Mouse (Mus musculus) lung, postnatal 0 days (tissue): ENCODE measurements around the gene Dmbx1.

Experiments
- CTCF ChIP-seq: IDR thresholded peaks from 2 replicates; pipeline ENCODE4 v1.5.1; 2016; ENCODE audit warnings: antibody characterized with exemption, mild to moderate bottlenecking
- EP300 ChIP-seq: IDR thresholded peaks from 2 replicates; pipeline ENCODE4 v1.6.1; 2016; ENCODE audit warnings: antibody characterized with exemption, mild to moderate bottlenecking, control low read depth

DNA sequence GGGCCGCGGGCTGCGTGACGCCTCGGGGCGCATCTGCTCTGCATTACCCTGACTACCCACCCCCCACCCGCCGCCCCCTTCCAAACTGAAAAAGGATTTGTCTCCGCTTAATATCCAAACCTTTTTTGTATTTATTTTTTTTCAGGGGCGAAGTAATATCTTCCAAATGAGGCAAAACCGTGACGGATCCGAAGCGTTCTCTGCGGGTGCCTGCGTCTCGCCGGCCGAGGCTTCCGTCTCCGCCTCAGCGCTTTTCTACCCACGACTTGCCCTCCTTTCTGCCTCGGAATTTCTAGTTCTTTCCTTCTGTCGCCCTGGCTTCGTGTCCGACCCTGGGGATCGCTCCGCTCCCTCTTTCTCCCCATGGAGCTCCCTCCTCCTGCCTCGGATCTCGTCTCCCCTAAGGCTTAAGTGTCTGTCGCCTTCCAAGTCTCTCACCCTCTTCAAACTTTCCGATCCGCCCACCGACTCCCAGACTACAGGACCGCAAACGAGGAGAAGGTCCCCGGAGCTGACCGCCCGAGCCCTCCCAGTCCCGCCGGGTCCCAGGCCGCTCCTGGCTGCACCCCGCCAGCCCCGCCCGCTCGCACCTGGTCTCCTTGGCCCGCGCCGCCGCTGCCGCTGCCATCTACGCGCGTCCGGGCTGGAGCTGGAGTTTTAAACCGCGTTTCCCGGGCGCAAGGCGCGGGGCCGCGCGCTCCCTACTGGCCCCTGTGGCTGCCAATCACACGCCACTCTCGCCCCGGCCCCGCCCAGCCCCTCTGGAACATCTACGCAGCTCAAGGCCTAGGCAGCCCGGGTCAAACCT, at the start of gene Dmbx1:
- TF ChIP-seq CTCF, result no peak
- TF ChIP-seq EP300, result no peak
